In the genomic region with DNA sequence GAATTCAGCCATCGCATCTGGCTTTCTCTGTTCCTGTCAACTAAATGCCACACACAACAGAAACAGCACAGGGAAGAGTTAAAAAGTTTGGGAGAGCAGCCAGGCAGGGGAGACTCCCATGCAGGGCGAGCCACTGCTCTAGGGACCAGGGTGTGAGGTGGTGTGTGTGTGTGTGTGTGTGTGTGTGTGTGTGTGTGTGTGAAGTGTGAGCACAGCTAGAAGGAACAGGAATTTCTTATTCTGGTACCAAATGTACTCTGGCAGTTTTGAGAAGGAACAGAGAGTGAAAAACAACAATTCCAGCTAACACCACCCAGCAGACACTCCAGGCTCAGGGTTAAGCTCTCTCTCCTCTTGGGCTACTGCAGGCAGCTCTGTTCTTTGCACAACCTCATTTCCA, we compare ENCODE assay signal across 7 mouse cellular contexts.
DNase-seq lines count a peak whose midpoint lies in the region; ATAC-seq and TF ChIP-seq lines count a peak whose summit lies in the region.

No protein-coding gene starts in this region.

- no peak overlapping the region for H3K4me2 ChIP-seq in limb, embryonic 15.5 days
- H3K4me2 ChIP-seq in kidney, postnatal 0 days (ENCODE audit: low read length), result no peak overlapping the region
- peak overlapping the region; percentile 65 for H3K4me2 ChIP-seq in myocyte (ENCODE audit: low read depth)

- 36% methylated on average over 2 of the region's 2 CpGs for WGBS in limb, embryonic 15.5 days
- WGBS in limb, embryonic 10.5 days, result 38% methylated on average over 2 of the region's 2 CpGs
- WGBS in kidney, postnatal 0 days, result 27% methylated on average over 2 of the region's 2 CpGs

- DNase-seq in limb, embryonic 10.5 days (ENCODE audit: low spot score), result no peak
- peak; percentile 27 to 46 for DNase-seq in cerebellum, postnatal 36 days
- peak; percentile 98 for DNase-seq in heart, adult 11 months
- no peak for DNase-seq in kidney, postnatal 0 days (ENCODE audit: low spot score)
- DNase-seq in urinary bladder, adult 2 months (ENCODE audit: low spot score), result no peak

- no peak for TF ChIP-seq POLR2A in myocyte (IDR thresholded peaks at IDR 0.05; ENCODE audit: insufficient read length, low read depth)

- no peak for TF ChIP-seq CTCF in kidney, postnatal 0 days (IDR thresholded peaks at IDR 0.05; ENCODE audit: low read depth)

- H3K9me3 ChIP-seq in limb, embryonic 15.5 days, result no peaks in the 10 kb centered on the region
- no peaks in the 10 kb centered on the region for H3K9me3 ChIP-seq in limb, embryonic 10.5 days (replicated peaks)
- no peaks in the 10 kb centered on the region for H3K9me3 ChIP-seq in kidney, postnatal 0 days (replicated peaks; ENCODE audit: low read length)

- H3K36me3 ChIP-seq in limb, embryonic 15.5 days, result peaks cover 6% of the 10 kb centered on the region
- peaks cover 12% of the 10 kb centered on the region for H3K36me3 ChIP-seq in limb, embryonic 10.5 days
- peaks cover 17% of the 10 kb centered on the region; the same call in 1 of the 2 replicates for H3K36me3 ChIP-seq in kidney, postnatal 0 days (ENCODE audit: insufficient read depth, low read length)
- peaks cover 45% of the 10 kb centered on the region for H3K36me3 ChIP-seq in myocyte (ENCODE audit: control insufficient read depth, insufficient read depth)

- H3K9ac ChIP-seq in limb, embryonic 15.5 days, result no peak overlapping the region
- no peak overlapping the region for H3K9ac ChIP-seq in kidney, postnatal 0 days (ENCODE audit: low read depth, low read length)

- H3K4me1 ChIP-seq in limb, embryonic 15.5 days, result peaks cover 8% of the 10 kb centered on the region; the same call in 1 of the 2 replicates
- peaks cover 18% of the 10 kb centered on the region for H3K4me1 ChIP-seq in limb, embryonic 10.5 days
- H3K4me1 ChIP-seq in kidney, postnatal 0 days (replicated peaks; ENCODE audit: insufficient read depth, low read length), result peaks cover 5% of the 10 kb centered on the region; the same call in 1 of the 2 replicates

- no peak for ATAC-seq in limb, embryonic 15.5 days (ENCODE audit: insufficient number of reproducible peaks, low FRiP score, low TSS enrichment, low read depth)
- no peak for ATAC-seq in kidney, postnatal 0 days (replicated peaks; ENCODE audit: low FRiP score, low read depth)

- no peaks in the 10 kb centered on the region for H3K27me3 ChIP-seq in limb, embryonic 15.5 days
- H3K27me3 ChIP-seq in limb, embryonic 10.5 days (ENCODE audit: low read depth, poor library complexity, severe bottlenecking), result no peaks in the 10 kb centered on the region
- no peaks in the 10 kb centered on the region for H3K27me3 ChIP-seq in kidney, postnatal 0 days (ENCODE audit: insufficient read depth, low read length)
- H3K27me3 ChIP-seq in myocyte (ENCODE audit: control insufficient read depth, insufficient read depth, insufficient read length), result no peaks in the 10 kb centered on the region

- no peak overlapping the region for H3K4me3 ChIP-seq in limb, embryonic 15.5 days
- H3K4me3 ChIP-seq in limb, embryonic 10.5 days, result no peak overlapping the region
- H3K4me3 ChIP-seq in kidney, postnatal 0 days (replicated peaks; ENCODE audit: low read depth, low read length), result no peak overlapping the region
- H3K4me3 ChIP-seq in myocyte, result no peak overlapping the region

- no peak overlapping the region for H3ac ChIP-seq in myocyte (ENCODE audit: control insufficient read depth, insufficient read length)

- peaks cover 51% of the 10 kb centered on the region for H3K79me2 ChIP-seq in myocyte (ENCODE audit: control insufficient read depth, insufficient read depth)

- H3K27ac ChIP-seq in limb, embryonic 15.5 days, result 0 out of 2 replicates have a peak overlapping the region, but pooled peaks have one; percentile 59
- H3K27ac ChIP-seq in limb, embryonic 10.5 days, result no peak overlapping the region
- H3K27ac ChIP-seq in kidney, postnatal 0 days, result peak overlapping the region; percentile 19; the same call in 1 of the 2 replicates

TF ChIP-seq in myocyte, 11 proteins besides CTCF, POLR2A, EP300 and RAD21:
- no peak for TF ChIP-seq REST (IDR thresholded peaks at IDR 0.05; ENCODE audit: insufficient read depth, insufficient read length)
- TF ChIP-seq MYOG (IDR thresholded peaks at IDR 0.05; ENCODE audit: control insufficient read depth in 1 of 3, insufficient read depth in 1 of 3, insufficient read length in 2 of 3, low read depth in 2 of 3), result peak in 1 of 3 experiments; percentile 15

Comparison
In these comparisons a context has a peak if more than half of its experiments do, and no peak if none do; other contexts are left out.
1. DNase-seq: peak in cerebellum, postnatal 36 days (2 of 2) and heart, adult 11 months (single experiment); none in limb, embryonic 10.5 days (single experiment), kidney, postnatal 0 days (single experiment) and urinary bladder, adult 2 months (single experiment).